Mouse (Mus musculus): Measurements from ENCODE around the gene Zmym3. TPM values are rescaled to one million over a fixed set of nuclear protein-coding genes. Genes with fewer than 3 reads are reported as not detected.

Gene Zmym3
- total RNA-seq (2021), result 10 to 100 TPM in 1 of 2 experiments, 1 to 10 TPM in 1; 9.1 to 10.7 TPM
- long read RNA-seq, experiment 1, partial matches to known transcripts, result 0 of 4 reads
- long read RNA-seq, experiment 1, other reads (novel, unspliced or antisense), result 3 of 4 reads
- long read RNA-seq, experiment 2, partial matches to known transcripts, result 2 of 4 reads
- long read RNA-seq, experiment 2, other reads (novel, unspliced or antisense), result 1 of 4 reads

DNA sequence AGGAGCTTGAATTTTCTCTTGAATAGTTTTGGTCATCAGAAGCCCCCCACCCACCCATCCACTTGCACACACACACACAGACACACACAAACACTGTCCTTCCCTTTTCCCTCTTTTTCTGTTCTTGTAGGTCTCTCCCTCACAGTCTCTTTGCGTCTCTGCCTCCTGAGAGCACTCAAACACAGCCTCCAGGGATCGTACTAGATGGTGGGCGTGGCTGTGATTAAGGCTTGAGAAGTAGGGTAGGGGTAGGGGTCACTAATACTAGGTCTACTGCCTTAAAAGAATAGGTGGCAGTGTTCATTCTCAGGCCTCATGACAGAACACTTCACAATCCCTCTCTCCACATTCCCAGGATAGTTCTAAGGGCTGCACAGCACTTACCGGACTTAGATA is at the start of gene Zmym3:
Zmym3 (minus strand) TSS at position 150 of the 396 bp plus-strand sequence.
- DNase-seq, result no peak
- TF ChIP-seq CTCF (IDR thresholded peaks at IDR 0.05), result no peak
- Histone ChIP-seq H3K27ac (peak within 1 kb of the TSS; percentile 91), H3K4me3 (peak within 1 kb of the TSS; percentile 72)
- intact Hi-C loops (cut with DNase I), result loop anchor here (10.0 kb wide), 1 partner anchor 94 kb away; no protein-coding TSS in a partner anchor

GRCm38 (mm10) chrX:101451591-101451990 is 30.9 kb upstream of the Zmym3 start:
- TF ChIP-seq CTCF (IDR thresholded peaks at IDR 0.05), result no peak
- Histone ChIP-seq H3K27ac (no peak overlapping the region), H3K4me3 (peak overlapping the region; percentile 69)
- DNase-seq, result no peak
- intact Hi-C loops (cut with DNase I), result no loop called here

- intact Hi-C loops (cut with DNase I), result no loop called here
- peak overlapping the region; percentile 69 for H3K4me3 ChIP-seq
- no peak for DNase-seq
- no peak overlapping the region for H3K27ac ChIP-seq
- no peak for TF ChIP-seq CTCF (IDR thresholded peaks at IDR 0.05)
Measured at GRCm38 (mm10) chrX:101451147-101451546, 30.5 kb upstream of the Zmym3 start.

GRCm38 (mm10) chrX:101448886-101449475 is 28.3 kb upstream of the Zmym3 start, which contains the start of gene Itgb1bp2:
TSS of gene Itgb1bp2 (plus strand) at chrX:101449088.
- intact Hi-C loops (cut with DNase I), result no loop called here
- no peak for TF ChIP-seq CTCF (IDR thresholded peaks at IDR 0.05)
- Histone ChIP-seq H3K27ac (peak within 1 kb of the TSS; percentile 87), H3K4me3 (peak within 1 kb of the TSS; percentile 69)
- peak; percentile 58 for DNase-seq

DNA sequence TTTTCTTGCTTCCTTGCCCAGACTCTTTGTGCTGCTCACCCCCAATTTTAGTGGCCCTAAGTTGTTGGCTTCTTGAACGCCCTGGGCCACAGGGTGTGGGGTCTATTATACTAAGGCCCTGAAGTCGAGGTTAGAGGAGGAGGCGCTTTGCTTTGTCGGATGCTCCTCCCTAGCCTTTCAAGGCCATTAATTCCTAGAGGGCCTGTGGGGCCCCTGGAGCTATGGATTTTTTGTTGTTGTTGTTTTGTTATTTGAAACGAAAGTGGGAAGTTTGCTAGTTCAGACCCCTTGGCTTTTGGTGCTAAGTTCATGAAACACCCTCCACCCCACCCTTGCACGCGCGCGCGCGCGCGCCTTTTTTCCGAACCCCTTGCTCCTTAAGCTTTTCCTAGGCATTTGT is 9.3 kb upstream of the Zmym3 start:
- intact Hi-C loops (cut with DNase I), result loop anchor here (1.0 to 10.0 kb wide), 3 partner anchors 57 to 298 kb away; no protein-coding TSS in a partner anchor
- Histone ChIP-seq H3K4me3 (peak overlapping the region; percentile 88), H3K27ac (peak overlapping the region; percentile 93)
- no peak for DNase-seq
- TF ChIP-seq CTCF (IDR thresholded peaks at IDR 0.05), result no peak

GRCm38 (mm10) chrX:101429142-101429949 is 8.7 kb upstream of the Zmym3 start, which contains the start of gene Nono:
TSS of gene Nono (plus strand) at chrX:101429318.
- intact Hi-C loops (cut with DNase I), result loop anchor here (1.0 to 10.0 kb wide), 3 partner anchors 58 to 297 kb away; no protein-coding TSS in a partner anchor
- peak; percentile 23; the same call in 1 of the 2 replicates for TF ChIP-seq CTCF (IDR thresholded peaks at IDR 0.05)
- peak; percentile 80 for DNase-seq

GRCm38 (mm10) chrX:101428785-101429141 is 8.1 kb upstream of the Zmym3 start:
- Histone ChIP-seq H3K27ac (peak overlapping the region; percentile 93), H3K4me3 (peak overlapping the region; percentile 88)
- intact Hi-C loops (cut with DNase I), result loop anchor here (1.0 to 10.0 kb wide), 3 partner anchors 59 to 296 kb away; no protein-coding TSS in a partner anchor
- TF ChIP-seq CTCF (IDR thresholded peaks at IDR 0.05), result no peak
- DNase-seq, result no peak

More at GRCm38 (mm10) chrX:101429142-101429949, 8.7 kb upstream of the Zmym3 start, which contains the start of gene Nono:
- Histone ChIP-seq H3K27ac (peak within 1 kb of the TSS; percentile 93), H3K4me3 (peak within 1 kb of the TSS; percentile 88)

- TF ChIP-seq CTCF (IDR thresholded peaks at IDR 0.05), result peak; percentile 63
- Histone ChIP-seq H3K27ac (no peak overlapping the region), H3K4me3 (no peak overlapping the region)
- intact Hi-C loops (cut with DNase I), result loop anchor here (5.0 to 10.0 kb wide), 2 partner anchors 87 to 295 kb away; no protein-coding TSS in a partner anchor
- DNase-seq, result peak; percentile 44
Measured at GRCm38 (mm10) chrX:101427774-101428173, 7.1 kb upstream of the Zmym3 start.

DNA sequence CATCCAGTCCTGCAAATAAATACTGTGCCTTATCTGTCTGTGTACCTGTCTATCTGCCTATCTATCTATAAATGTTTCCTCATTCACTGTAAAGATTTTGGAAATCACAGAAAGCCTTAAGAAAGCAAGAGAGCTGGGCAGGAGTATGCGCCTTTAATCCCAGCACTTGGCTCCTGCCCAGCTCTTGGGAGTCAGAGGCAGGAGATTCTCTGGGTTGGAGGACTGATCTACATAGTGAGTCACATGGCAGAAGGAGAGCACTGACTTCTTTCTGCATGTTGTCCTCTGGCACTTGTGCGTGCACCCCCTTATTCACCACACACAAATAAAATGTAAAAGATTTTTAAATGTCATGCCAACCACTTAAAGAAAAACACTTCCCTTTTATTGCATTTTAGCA is 2.8 kb upstream of the Zmym3 start:
- intact Hi-C loops (cut with DNase I), result loop anchor here (10.0 kb wide), 1 partner anchor 91 kb away; no protein-coding TSS in a partner anchor
- no peak overlapping the region for H3K4me3 ChIP-seq
- TF ChIP-seq CTCF (IDR thresholded peaks at IDR 0.05), result no peak
- DNase-seq, result no peak
- no peak overlapping the region for H3K27ac ChIP-seq

DNA sequence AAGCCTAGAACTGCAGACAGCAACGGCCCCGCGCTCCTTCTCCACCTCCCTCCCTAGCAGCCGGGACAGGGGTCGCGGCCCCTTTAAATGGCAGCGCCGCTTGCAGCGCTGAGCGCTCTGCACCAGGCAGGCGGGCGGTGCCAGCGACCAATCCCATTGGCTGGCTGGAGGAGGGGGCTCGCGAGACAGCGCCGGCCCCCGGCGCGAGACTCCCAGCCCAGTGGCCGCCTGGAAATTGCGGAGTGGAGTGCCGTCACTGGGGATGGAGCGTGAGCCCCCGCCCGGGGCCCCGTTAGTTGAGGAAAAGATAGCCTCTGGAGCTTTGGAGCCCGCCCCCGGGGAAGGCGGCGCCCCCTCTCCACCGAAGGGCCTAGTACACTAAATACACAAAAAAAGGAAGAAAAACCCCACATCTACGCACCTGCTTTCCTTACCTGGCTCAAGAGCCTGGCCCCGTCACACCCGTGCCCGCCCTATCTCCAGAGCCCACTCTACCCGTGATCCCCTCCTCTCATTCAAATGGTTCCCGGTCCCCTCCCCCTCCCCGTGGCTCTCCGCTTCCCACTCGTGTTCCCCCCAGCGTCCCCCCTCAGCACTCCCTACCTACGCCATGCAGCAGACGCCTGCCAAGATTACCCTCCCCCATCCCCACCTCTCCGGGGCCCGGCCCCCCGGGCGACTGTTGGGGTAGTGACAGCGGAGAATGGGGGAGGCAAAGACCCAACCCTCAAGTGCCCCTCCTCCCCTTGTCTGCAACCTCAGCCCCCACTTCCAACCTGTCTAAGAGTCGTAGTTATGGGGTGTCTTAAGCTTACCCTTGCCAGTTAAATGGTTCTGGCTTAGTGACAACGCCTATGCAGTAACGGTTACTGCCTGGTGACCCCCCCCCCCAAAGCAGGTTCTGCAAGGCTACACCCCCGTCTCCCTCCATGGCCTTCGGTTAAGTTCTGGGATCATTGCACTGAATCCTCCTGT is 637 bp downstream of the Zmym3 start:
- peak; percentile 93 for DNase-seq
- Histone ChIP-seq H3K4me3 (peak overlapping the region; percentile 72), H3K27ac (peak overlapping the region; percentile 91)
- no peak for TF ChIP-seq CTCF (IDR thresholded peaks at IDR 0.05)
- intact Hi-C loops (cut with DNase I), result loop anchor here (5.0 to 10.0 kb wide), 2 partner anchors 88 to 95 kb away; no protein-coding TSS in a partner anchor

Measured in gastrocnemius, adult 2 months (tissue).